Mouse (Mus musculus): ENCODE results near the gene Zcchc10.

- no peak for TF ChIP-seq POLR2A (IDR thresholded peaks at IDR 0.05; ENCODE audit: control insufficient read depth, low read depth, low read length)
- TF ChIP-seq CTCF (IDR thresholded peaks at IDR 0.05; ENCODE audit: control insufficient read depth, insufficient read depth, insufficient replicate concordance, low read depth, low read length), result no peak
These were observed 6.4 kb upstream of the Zcchc10 start for GRCm38 (mm10) chr11:53318041-53318440.

All from testis, adult 2 months (tissue).